Mouse (Mus musculus): ENCODE measurements around the gene 1500009C09Rik.

GRCm38 (mm10) chr15:82218778-82219666 is 33.2 kb upstream of the 1500009C09Rik start:
- TF ChIP-seq POLR2A (IDR thresholded peaks at IDR 0.05; ENCODE audit: low read depth, low read length): peak; percentile 42
- TF ChIP-seq UBTF (IDR thresholded peaks at IDR 0.05; ENCODE audit: low read depth, low read length): no peak; the same call in 1 of the 2 replicates
- peak; percentile 97 for TF ChIP-seq EP300 (IDR thresholded peaks at IDR 0.05; ENCODE audit: low read length)
- no peak for TF ChIP-seq E2F4 (IDR thresholded peaks at IDR 0.05; ENCODE audit: insufficient replicate concordance, low read depth, low read length)
- TF ChIP-seq MAZ (IDR thresholded peaks at IDR 0.05; ENCODE audit: low read depth, low read length): peak; percentile 100
- peak; percentile 92 for TF ChIP-seq ETS1 (conservative IDR thresholded peaks at IDR 0.05; ENCODE audit: low read depth, low read length)
- peak; percentile 100 for TF ChIP-seq TCF12 (IDR thresholded peaks at IDR 0.05; ENCODE audit: low read depth, low read length)
- TF ChIP-seq USF1 (IDR thresholded peaks at IDR 0.05; ENCODE audit: low read depth, low read length): no peak
